Mouse (Mus musculus) Muller cell, postnatal 12 days (primary cell): Measurements from ENCODE around the gene Hs2st1.

ENCODE experiments used
- DNase-seq: peaks from one replicate; pipeline ENCODE4 v3.0.0-alpha.2; 2015; ENCODE audit errors: inconsistent ontology term

Hs2st1 gene

DNA sequence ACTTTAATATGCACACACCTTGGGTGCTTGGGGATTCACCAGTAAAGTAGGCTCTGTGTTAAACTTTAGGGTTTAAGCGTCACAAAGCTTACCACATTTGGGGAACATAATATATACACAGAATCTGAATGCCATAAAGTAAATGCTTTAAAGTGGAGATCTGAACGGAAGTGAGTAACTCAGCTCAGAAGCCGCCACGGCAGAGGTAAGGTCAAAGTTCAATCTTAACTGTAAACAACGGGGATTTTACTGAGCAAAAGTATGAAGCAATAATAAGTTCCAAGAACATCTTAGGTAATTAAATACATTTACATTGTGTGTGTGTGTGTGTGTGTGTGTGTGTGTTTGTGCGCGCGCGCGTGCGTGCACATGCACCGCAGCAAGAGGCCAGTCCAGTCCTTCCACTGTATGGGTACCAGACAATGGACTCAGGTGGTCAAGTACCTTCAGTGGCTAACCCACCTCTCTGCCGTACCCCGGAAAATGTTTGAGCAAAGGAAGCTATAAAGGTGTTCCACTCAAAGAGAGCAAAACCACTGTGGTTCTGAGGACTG, 123.8 kb downstream of the Hs2st1 start:
- no peak for DNase-seq

DNA sequence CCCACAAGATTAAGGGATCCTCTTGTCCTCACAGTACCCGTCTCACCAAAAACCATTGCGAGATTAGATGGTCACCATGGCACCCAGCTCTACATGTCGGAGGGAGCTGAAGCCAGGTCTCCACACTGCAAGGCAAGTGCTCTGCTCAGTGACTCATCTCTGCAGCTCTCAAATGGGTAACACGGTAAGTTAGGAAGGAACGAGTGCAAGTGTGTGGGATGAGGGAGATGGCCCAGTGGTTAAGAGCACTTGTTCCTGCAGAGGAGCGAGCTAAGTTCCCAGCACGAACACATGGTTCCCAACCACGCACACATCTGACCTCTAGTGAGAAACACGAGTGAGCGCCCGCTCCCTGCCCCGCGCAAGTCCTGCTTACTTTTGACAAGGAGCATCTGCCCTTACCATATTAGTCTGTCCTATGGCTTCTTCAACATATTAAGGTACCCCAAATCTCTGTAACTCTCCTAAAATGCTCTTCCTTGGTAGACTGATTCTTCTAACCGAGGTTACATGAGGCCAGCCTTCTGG, 132.0 kb downstream of the Hs2st1 start:
- no peak for DNase-seq

DNA sequence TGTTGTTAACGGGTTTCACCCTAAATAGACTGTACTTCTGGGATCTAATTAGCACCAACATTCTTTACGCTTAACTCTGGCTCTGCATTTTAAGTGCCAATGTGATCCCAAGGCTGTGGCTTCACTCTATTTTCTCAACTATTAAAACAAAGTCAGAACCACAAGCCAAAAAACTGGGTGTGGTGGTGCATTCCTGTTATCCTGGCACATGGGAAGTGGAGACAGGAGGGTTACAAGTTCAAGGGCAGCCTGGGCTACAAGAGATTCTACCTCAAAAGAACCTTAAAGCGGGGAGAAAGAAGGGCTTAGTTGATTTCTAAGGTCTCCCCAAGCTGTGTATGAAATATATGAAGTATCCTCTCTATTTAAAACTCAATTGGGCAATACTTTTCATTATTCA, 133.9 kb downstream of the Hs2st1 start:
- no peak for DNase-seq

DNA sequence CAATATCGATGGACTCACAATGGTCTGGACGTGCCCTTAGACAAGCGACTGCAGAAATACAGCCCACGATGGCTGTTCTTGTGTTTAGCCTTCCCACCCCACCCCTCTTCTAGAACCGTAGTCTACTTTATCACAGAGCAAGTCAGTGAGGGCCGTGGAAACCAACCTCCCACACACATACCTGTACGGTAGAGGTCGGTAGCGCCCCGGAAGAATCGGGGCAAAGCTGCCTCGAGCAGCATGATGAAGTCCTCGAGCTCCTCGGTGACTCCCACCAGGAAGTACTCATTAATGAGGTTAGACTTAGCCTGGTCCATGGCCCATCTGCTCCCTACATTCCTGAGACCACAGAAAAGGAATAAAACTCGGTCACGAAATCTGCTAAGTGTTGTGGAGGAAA, 134.7 kb downstream of the Hs2st1 start:
- no peak for DNase-seq

DNA sequence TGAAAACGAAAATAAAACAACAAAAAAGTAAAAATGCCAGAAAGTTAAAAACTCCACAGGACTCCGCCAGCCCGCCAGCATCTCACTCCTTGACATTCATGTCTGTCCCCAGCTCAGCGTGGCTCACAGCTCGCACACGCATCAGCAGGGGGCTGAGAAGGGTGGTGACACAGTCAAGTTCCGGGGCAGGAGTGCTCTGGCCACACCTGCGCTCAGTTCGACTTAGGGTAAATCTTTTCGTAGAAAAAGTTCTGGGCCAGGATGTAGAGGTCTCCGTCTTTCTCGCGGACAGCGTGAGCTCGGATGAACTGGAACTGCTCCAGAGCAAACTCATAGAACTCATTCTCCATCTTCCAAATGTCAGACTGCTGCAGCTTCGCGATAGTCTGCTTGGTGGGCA, 135.7 kb downstream of the Hs2st1 start:
- DNase-seq = no peak

DNA sequence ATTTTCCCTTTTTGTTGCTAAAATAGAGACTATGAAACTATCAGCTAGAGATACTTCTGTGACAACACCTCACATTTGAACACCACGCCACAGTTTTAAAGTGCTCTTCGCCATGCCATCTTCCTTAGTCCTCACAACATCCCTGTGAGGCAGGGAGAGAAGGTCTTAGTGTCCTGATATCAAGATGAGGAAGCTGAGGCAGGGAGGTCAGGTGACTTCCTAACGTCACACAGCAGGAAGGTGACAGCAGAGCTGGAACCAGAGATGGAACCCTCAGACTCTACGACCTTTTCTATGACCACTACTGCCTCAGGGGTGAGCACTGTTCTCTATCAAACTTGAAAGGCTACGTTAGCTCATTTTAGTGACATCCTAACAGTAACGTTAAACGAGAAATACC, 136.9 kb downstream of the Hs2st1 start:
- DNase-seq = no peak

DNA sequence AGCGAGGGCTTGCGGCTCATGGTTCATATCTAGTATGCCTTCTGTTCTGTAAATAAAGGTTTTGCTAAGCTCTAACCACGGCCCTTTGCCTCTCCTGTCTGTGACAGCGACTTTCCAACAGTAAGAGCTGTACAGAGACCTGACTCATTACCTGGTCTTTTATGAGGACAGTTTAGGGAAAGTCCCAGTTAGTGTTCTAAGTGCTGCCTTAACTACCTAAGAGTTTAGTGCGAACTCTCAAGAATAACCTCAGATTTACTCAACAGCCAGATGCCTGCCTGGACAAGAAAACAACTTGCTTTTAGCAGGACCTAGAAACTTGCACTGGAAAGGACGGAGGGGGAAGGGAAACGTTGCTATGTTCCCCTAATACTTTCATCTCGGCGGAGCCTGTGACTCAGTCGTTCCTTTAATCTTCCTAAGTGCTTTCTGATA, 137.8 kb downstream of the Hs2st1 start:
- DNase-seq = no peak

DNA sequence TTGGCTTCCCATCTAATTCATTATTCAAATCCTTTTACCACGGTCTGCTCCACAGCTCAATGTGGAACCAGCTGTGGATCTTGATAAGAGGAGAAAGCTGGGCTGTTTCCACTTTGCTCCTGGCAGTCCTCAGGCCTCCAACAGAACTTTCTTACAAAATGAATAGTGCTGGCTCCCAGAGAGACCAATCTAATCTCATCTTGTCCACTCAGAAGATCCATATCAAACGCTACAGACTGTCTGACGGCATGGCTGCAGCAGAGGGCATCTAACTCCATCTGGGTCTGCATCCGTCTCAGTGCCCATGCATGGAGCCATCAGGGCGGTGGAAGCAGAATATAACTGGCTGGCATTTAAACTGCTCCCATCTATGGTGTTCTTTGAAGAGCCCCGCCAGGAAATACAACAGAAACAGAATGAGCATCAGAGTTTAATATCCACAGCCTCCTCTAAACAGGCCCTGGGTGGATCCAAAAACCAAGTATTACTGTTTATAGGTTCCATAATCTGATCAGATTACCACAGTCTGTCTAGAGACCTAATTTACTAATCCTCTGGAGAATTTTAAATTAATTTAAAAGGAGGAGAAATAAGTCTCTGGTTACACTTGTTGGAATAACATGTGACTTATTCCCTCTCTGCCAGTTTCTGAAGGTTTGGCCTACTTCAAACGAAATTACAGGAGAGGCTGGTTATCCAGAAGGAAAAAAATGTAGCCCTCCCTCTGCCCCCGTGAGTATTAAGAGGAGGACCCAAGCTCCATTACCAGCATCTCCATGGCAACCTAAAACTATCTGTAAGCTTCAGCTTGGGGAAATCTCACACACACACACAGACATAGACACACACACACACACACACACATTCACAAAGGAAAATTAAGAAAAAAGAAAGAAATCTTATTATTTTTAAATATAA, 141.2 kb downstream of the Hs2st1 start:
- DNase-seq = no peak

DNA sequence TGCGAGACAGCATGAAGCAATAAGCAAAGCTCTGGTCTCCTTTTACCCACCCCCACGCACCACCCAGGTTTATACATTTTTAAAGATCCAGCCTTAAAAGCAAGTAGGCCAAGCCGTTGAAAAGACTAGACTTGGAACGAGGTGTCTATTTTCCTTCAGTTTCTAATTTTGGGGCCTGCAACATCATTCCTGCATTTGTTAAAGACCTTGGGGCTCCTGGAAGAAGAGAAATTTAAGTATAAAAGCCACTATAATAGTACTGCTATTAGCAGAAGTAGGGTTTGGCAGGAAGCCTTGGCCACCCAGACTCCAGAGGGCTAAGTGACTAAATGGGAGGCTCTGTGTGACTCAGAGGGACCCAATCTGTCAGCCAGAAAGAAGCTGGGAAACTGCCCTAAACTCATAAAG, 144.9 kb downstream of the Hs2st1 start:
- peak; percentile 56 for DNase-seq

DNA sequence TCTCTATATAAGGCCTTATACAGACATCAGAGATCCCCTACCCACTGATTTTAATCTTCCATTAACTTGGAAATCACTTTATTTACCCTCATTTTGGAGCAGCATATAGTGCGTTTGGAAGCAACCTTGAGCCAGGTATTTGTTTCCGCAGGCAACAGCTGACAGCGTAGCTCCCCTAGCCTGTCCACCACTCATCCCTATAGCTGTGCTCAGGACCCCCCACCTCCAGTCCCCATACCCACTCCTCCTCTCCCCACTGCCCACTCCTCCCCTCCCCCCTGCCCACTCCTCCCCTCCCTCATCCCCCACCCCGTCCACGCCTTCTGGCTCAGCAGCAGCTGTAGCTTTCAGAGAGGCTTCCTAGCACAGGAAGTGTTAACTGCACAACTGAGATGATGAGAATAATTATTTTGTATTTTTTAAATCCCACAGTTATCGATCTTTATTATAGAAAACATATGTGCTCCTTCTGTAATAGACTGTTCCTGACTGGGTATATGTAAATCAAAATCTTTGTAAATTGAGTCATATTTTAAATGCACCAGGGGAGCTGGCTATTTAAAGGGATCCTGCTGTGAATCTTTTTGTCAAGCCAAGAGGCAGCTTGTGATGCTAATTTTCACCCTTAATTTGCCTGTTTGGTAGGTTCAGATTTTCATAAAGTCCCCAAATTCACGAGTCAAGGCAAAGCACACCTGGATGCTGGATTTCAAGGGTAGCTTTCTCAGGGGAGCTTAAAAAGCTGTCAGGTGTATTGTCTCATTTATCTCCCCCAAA, 148.4 kb downstream of the Hs2st1 start:
- DNase-seq = no peak

DNA sequence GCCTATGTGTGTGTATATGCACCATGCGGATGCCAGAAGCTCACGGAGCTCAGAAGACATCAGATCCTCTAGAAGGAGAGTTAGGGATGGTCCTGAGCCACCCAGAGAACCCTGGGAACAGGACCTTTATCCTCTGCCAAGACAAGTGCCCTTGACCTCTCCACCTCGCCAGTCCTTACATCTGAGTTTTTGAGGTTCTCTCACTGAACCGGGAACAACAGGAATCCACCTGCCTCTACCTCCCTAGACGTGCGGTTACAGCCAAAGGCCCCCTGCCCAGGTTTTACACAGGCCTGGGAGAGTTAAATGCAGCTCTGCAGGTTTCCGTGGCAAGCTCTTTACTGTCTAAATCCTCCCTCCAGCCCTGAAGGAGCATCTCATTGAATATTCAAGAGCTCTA, 156.2 kb downstream of the Hs2st1 start:
- DNase-seq = no peak

DNA sequence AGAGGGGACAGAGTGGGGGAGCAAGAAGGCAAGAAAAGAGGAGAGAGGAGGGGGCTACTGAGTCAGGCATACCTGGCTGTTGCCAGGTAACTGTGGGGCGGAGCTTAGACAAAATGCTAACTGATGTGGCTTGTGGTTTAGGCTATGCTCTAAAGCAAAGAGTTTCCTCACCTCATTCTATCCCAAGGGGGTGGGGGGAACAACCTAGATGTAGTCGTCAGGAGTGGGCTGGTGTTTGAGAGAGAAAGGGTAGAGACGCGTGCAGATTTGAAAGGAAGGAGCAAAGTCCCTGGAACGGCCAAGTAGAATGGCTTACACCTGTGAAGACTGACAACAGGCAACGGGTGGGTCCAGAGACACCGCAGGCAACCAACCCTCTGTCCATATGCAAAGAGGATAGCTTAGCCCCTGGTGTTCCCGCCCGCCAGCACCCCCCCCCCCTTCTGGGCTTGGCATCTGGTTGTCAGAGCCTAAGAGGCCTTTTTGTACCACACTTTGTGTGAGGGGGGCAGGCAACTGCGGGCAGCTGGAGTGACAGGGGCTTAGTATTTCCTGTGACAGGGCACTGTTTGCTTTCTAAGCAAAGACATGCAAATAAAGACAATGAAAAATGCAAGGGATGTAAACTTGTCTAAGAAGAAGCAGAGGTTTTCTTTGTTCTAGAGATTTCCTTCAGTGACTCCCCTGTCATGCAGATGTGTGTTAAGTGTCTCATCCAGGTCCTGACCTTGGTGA, 157.3 kb downstream of the Hs2st1 start:
- no peak for DNase-seq

DNA sequence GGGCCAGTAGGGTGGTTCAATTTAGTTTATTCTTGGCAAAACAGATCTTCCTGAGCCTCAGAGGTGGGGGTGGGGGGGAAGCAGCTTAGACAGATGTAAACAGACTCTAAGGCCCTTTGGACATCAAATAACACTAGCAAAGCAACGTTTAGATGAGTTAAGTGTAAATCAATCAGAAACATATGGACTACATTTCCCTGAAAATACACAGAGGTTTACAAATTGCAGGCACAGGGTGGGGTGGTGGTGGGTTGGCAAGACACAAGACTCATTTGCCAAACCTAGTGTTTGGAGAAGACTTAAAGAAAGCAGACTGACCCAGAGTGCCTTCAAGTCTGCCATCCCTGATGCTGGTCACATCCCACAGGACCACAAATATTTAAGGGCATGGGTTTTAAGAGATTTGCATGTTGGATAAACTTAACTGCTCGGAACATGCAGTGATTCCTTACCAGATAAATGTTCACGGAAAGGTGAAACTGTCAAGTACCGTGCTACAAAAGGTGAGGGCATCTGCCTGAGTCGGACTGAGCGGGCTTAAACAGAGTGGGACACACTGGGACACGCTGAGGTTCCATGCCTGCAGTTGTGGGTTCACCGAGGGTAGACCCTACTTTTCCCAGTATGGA, 158.2 kb downstream of the Hs2st1 start:
- no peak for DNase-seq

DNA sequence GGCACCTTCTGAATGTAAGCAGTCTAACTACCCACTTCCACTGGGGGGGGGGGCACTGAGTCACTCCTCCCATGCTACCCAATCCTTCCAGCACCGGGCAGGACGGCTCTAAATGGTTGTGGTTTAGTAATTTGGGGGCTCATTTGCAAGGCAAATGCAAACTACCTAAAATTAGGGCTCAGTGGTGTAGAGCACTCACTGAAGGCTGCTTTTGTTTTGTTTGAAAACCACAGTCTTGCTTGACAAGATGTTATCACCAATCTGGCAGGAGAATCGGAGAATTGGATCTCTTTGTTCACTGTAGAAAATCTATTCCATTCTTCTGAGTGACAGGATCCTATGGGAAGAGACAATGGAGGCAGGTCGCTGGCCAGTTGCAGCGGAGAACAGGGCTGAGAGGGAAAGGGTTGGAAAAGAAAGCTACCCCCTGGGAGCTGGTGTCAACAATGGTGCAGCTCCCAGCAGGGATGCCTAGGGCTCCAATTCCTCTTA, 158.9 kb downstream of the Hs2st1 start:
- DNase-seq = peak; percentile 73

DNA sequence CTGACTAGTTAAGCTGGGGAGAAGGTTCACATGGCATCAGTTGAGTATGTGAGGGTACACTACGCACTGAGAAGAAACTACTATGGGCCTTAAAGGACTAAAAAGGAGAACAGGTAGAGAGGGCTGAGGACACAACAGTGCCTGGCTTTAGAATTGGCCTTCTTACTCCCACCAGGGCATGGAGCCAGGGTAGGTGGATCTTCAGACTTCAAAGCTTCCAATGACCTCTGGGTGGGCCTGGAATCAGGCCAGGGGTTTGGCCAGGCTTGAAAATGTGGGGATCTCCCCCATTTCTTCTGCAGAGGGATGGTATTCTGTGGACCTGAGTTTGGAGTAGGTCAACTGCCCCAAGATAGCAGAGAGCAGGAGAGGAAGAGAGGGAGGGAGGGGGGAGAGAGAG, 161.0 kb downstream of the Hs2st1 start:
- DNase-seq = no peak

DNA sequence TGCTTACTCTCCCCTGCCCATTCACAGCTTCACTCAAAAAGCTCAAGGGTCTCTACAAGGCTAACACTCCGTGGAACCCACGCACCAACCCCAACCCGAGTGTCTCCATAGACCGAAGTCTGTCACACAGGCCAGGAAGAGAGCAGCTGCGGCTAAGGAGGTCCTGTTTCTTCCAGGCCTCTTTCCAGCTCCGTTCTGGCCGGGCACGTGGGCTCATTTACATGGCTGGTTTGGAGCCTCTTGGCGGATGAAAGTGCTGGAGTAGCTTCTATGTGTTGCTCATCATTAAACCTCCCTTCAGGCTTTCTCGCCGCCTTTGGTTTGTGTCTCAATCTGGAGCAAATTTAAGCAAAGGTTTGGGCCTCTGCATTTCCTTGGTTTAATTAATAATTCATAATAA, 164.7 kb downstream of the Hs2st1 start:
- DNase-seq = no peak

DNA sequence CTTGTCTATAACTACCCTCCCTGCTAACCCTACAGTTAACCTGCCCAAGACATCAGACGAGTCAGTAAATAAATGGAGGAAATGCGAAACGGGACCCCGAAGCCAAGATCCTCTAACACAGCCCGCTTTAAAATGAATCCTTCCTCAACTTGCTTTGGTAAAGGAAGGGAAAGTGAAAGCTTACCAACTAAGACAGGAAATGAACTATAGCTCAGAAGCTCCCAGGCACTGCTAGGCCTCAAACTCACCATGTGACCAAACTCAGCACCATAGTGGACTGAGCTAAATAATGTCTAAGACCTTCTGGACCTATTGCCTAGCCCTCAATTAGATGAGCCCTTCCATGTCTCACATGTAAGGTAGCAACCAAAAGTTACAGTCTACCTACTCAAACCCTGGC, 168.7 kb downstream of the Hs2st1 start:
- DNase-seq = no peak

DNA sequence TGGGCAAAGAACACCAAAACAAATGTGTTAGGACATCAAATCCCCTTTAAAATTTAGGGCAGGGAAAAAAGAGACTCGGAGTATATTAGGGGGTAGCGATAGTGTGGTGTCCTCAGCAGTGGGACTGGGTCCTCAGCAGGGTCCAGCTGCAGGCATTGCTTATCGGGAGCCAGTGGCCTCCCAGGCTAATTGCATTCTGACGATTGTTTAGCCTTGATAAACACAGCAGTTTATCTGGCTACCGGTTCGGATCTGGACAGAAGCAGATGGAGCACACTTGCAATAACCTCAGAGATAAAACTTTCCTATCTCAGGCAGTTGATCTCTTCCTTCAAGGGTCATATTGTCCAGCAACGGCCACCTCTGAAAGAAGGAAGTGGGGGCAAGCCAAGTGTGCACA, 169.1 kb downstream of the Hs2st1 start:
- DNase-seq = no peak

DNA sequence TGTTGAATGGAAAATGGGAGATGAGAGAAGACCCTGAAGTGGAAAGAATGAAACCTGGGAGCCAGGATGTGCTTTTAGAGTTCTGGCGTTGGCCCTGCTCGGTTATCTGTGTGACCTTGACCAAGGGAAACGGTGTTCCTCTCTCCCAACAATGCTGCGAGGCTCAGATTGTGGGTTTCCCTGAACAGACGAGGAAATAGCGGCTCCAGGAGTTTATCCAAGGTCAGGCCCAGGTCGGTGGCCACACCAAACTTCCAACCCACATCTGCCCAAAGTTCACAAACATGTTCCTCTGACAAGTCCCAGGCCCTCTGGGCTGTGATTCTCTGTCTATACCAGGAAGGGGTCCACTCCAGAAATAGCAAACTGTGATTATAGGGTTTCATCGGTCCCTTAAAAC, 169.6 kb downstream of the Hs2st1 start:
- no peak for DNase-seq

DNA sequence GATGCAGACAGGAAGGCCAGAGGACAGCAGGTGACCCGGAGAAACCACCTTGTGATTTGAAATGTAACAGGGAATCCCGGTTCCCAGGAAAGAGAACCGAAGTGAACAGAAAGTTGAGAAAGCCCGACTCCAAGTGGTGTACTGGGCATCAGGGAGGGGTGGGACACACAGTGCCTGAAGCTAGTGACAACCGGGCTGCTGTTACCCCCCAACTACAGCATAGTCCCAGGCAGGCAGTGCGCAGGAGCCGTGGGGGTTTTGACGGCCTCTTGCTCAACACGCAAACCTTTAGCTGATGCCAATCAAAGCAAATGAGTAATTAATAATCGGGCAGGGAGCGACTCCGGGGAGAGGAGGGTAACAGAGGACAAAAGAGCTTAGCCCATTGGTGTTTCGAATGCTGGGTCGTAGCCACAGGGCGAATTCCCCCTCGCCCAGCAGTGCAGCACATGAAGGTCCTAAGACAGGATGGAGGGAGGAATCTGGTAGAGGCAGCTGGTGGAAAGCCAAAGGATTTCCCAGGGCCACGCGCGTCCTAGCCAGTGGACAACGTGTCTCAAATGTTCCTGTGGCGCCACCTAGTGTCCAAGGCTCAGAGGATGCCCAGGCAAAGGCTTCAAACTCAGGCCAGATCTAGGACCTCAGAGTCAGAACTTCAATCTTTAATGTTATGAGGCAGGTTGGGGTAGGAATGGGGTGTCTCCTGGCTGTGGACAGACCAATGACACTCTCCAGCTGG, 170.5 kb downstream of the Hs2st1 start:
- DNase-seq = peak; percentile 71
